Mouse (Mus musculus): ENCODE measurements around the gene Mink1.

Mink1 gene

DNA sequence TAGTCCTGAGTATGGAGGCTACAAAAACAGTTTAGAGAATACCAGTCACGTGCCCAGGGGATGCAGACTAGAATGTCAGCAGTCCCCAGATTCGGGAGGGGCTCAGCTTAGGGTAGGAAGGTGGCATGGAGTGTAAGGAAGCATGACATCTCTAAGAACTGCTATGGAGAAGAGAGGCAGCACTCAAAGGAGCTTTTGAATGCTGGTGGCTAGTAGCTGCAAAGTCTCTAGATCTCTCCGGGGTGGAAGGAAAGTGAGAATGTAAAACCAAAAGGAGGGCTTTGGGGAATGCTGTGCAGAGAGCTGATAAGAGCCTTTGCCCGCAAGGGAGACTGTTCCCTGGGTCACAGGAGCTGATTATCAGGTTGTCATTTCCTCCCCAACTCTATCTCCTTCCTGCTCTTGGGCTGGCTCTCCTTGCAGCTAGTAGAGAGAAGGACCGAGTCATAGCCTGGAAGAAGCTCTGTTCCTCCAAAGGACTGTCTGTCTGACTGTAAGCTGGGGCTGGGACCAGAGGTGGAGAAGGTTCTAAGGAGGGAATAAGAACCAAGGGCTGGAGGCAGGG is 76.1 kb downstream of the Mink1 start, which contains the start of gene Gp1ba:
Gene Gp1ba (plus strand): TSS at position 409 of the 565 bp plus-strand sequence.
- no peak for DNase-seq

- DNase-seq: no peak
Observed at GRCm38 (mm10) chr11:70639976-70640375, 77.3 kb downstream of the Mink1 start.

- no peak for DNase-seq
Observed at GRCm38 (mm10) chr11:70641241-70641640, 78.6 kb downstream of the Mink1 start.

DNA sequence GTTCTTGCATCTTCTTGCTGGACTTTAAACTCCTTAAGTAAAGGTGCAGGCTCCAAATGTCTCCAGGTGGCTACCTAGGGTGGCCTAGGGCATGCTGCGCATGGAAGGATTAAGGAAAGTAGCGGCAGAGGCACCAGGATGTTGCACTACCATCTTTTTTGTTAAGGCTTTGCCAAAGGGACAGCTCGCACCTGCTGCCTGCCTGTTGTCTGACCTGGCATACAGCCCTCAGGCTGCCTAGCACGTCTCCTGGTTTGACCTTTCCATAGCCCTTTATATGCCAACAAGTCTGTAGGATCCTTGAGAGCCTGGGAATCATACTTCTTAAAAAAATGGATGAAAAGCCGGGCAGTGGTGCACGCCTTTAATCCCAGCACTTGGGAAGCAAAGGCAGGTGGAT is 80.4 kb downstream of the Mink1 start:
- DNase-seq: no peak

- no peak for DNase-seq
Observed at GRCm38 (mm10) chr11:70644564-70645103, 82.0 kb downstream of the Mink1 start.

- DNase-seq: no peak
Observed at GRCm38 (mm10) chr11:70645461-70646258, 83.0 kb downstream of the Mink1 start.

DNA sequence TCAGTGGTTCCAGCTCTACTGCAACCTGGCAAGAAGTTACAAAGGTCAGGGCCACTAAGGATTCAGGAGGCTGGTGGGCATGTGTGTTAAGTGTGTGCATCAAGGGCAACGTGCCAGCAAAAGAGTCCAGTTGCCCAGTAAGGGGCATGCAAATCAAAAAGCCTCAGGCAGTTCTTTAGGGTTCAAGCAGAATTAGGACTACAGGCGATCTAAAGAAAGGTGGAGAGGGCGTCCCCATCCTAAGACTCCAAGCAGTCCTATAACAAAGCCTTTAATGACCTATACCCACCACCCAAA is 83.5 kb downstream of the Mink1 start:
- DNase-seq: no peak

- DNase-seq: peak; percentile 93 to 94
Observed at GRCm38 (mm10) chr11:70646691-70647650, 84.3 kb downstream of the Mink1 start, which contains the start of the genes Rnf167 and Slc25a11. Rnf167 (plus strand) TSS chr11:70647235. Slc25a11 (minus strand) TSS chr11:70647479.

DNA sequence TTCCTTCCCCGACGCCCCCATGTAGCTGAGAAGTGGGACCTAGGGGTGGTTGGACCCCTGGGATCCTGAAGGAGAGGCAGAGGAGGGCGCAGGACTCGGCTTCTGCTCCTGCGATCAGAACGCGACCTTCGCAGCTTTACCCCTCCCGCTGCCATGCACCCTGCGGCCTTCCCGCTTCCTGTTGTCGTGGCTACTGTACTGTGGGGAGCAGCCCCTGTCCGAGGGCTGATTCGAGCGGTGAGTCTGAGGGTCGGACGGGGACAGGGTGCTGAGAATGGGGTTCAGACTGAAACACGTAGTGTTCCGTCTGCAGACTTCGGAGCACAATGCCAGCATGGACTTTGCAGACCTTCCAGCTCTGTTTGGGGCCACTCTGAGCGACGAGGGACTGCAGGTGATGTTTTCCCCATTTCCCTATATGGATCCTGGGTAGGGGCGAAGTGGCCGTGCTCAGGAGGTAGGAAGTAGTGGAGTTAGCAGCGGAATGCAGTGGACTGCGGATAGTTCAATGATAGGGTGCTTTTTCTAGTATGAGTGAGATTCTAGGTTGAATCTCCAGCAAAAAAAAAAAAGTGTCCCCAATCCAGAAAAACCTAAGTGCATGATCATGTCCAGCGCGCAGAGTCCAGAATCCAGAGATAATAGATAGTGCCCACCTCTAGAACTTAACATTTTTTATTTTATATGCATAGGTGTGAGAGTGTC is 85.2 kb downstream of the Mink1 start:
- DNase-seq: peak; percentile 35 to 43

DNA sequence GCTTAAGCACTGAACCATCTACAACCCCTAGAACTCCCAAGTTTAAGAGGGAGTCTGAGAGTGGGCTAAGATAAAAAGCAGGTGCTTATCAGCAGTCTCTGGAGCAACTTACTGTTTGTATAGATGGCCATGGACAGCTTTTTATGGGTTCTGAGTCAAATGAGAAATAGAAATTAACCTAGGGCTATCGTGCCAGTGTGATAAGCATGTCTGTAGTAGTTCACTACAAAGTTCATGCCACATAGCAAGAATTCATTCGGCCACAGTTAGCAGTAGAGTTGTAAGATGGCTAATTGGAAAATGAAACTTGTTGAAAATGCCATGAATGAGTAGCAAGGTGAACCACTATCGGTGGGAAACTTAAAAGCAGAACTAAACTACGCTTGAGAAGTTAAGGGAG is 85.8 kb downstream of the Mink1 start:
- no peak for DNase-seq

GRCm38 (mm10) chr11:70649185-70649734 is 86.6 kb downstream of the Mink1 start:
- no peak for DNase-seq

- peak; percentile 69 to 71 for DNase-seq
Observed at GRCm38 (mm10) chr11:70650322-70651175, 87.9 kb downstream of the Mink1 start.

- no peak for DNase-seq
Observed at GRCm38 (mm10) chr11:70651391-70651790, 88.7 kb downstream of the Mink1 start.

DNA sequence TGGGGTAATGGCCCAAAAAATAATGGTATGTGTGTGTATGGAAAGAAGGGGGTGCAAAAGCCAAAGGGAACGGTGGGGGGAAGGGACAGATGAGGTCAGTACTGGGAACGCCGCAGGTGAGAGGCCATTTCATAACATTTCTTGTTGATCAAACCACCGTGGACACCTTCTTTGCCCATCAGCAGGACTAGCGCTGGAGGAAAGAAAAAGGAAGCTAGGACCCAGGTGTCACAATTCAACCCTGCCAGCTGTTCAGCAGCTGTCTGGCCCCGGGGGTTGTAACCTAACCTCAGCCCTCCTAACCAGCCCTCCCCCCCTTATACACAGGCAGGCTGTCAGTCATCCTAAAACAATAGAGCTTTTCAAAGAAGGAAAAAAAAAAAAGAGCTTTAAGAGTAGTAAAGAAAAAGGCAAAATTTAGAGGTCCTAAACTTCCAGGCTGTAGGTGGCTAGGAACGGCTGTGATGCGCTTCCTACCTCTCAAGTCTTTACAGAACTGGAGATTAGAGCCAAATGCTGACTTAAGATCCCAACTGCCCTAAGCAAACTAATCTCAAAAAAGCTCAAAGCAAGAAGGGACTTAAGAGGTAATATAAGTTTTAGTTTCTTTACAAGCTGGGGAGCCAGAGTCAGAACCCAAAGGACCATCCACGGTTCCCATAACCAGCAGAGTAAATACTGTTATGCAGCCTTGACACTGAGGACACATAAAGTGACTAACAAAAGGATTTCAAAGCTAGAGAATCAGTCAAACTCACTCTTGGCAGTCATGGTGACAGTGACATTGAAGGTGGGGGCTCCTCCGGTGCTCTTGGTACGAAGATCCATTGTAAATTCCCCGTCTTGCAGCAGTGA is 89.6 kb downstream of the Mink1 start:
- DNase-seq: peak; percentile 31 to 34

- DNase-seq: peak in 1 of 2 experiments; percentile 61
Observed at GRCm38 (mm10) chr11:70652884-70653344, 90.2 kb downstream of the Mink1 start.

GRCm38 (mm10) chr11:70653345-70654197 is 90.9 kb downstream of the Mink1 start:
- DNase-seq: peak; percentile 72 to 75

DNA sequence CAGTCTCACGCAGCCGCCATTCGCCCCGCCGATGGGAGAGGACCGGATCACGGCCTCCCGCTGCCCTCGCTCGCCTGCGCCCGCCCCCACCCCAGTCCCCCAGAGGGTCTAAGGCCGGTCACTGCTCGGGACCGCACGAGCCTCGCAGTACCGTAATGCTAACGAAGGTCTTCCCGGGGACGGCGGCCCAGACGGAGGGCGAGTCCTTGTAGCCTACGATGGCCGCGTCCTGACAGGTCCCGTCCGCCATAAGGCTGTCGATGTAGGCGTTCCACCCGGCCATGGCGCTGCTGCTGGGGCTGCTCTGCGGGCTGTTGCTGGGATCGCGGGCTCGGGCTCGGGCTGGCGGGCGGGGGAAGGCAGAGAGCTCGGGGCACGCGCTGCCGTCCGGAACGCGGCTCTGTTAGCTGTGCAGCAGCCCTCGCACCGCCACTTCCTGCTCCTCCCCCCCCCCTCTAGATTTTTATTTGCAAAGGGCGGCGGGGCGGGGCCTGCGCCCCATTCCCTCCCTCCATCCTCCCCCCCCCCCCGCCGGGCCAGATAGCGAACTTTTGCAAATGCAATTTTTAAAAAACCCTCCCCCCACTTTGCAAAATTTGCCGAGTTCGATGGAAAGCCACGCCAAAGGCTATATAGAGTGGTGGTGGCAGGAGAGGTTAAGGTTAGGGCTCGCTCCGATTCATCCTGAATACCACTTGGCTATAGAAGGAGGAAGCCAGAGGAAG is 91.7 kb downstream of the Mink1 start, which contains the start of gene Pfn1:
Gene Pfn1 (minus strand): TSS at position 447 of the 725 bp plus-strand sequence.
- peak; percentile 82 to 83 for DNase-seq

Measured in B cell, adult 2 months (primary cell).